Mouse (Mus musculus) kidney, postnatal 0 days (tissue): ENCODE results near the gene Krt25. TPM values are rescaled to one million over a fixed set of nuclear protein-coding genes. Genes with fewer than 3 reads are reported as not detected.

Experiments used
- ATAC-seq: fragments of 200-750 bp; cut with Nextera tagmentation; replicated peaks from 2 replicates; pipeline ENCODE4 v1.8.0; 2017; ENCODE audit warnings: low read depth, moderate number of reproducible peaks, moderate TSS enrichment, moderate library complexity; ENCODE audit not compliant: low FRiP score
- DNase-seq: peaks from one replicate; pipeline ENCODE4 v3.0.0-alpha.2; 2016; ENCODE audit warnings: low spot score
- H3K27ac ChIP-seq: fragments of 300-500 bp; sonication (generic); 2 replicates; pipeline ENCODE4 v1.5.1; 2014; ENCODE audit warnings: mild to moderate bottlenecking
- H3K27me3 ChIP-seq: fragments of 300-500 bp; sonication (generic); 2 replicates; pipeline ENCODE4 v1.6.1; 2014; ENCODE audit warnings: low read length, mixed read lengths; ENCODE audit not compliant: insufficient read depth
- H3K36me3 ChIP-seq: fragments of 300-500 bp; sonication (generic); 2 replicates; pipeline ENCODE4 v1.6.1; 2014; ENCODE audit warnings: low read length, mixed read lengths; ENCODE audit not compliant: insufficient read depth
- H3K4me1 ChIP-seq: fragments of 300-500 bp; sonication (generic); replicated peaks from 2 replicates; pipeline ENCODE4 v1.6.1; 2014; ENCODE audit warnings: antibody characterized with exemption, low read length, mixed read lengths; ENCODE audit not compliant: insufficient read depth
- H3K4me2 ChIP-seq: fragments of 300-500 bp; sonication (generic); 2 replicates; pipeline ENCODE4 v1.6.1; 2014; ENCODE audit warnings: mild to moderate bottlenecking, low read length, moderate library complexity, mixed read lengths
- H3K4me3 ChIP-seq: fragments of 300-500 bp; sonication (generic); replicated peaks from 2 replicates; pipeline ENCODE4 v1.5.1; 2014; ENCODE audit warnings: low read depth, low read length
- H3K9ac ChIP-seq: fragments of 300-500 bp; sonication (generic); 2 replicates; pipeline ENCODE4 v1.6.1; 2014; ENCODE audit warnings: low read depth, low read length
- H3K9me3 ChIP-seq: fragments of 300-500 bp; sonication (generic); replicated peaks from 2 replicates; pipeline ENCODE4 v1.6.1; 2016; ENCODE audit warnings: low read length, inconsistent platforms, mixed read lengths
- CTCF ChIP-seq: IDR thresholded peaks from 2 replicates; pipeline ENCODE4 v1.5.1; 2016; ENCODE audit warnings: antibody characterized with exemption, low read depth, mild to moderate bottlenecking, moderate library complexity
- WGBS: fragments of 180-500 bp; shearing (Covaris S2); extraction: QIAGEN DNeasy Blood & Tissue Kit; methylation state at CpG from one replicate; pipeline ENCODE4 v1.1.7; 2014; 5-methylcytosine and 5-hydroxymethylcytosine counted together
- polyA plus RNA-seq: library from polyadenylated mRNA; unstranded; fragments of >200 nt; fragmentation: Nextera tagmentation; extraction: Ambion mirVana; gene quantifications from 2 replicates; pipeline ENCODE4 v1.2.1, GENCODE M21; 2015

Krt25 gene
- polyA plus RNA-seq, 1 experiment from 2014 or later, result 0.08 TPM

DNA sequence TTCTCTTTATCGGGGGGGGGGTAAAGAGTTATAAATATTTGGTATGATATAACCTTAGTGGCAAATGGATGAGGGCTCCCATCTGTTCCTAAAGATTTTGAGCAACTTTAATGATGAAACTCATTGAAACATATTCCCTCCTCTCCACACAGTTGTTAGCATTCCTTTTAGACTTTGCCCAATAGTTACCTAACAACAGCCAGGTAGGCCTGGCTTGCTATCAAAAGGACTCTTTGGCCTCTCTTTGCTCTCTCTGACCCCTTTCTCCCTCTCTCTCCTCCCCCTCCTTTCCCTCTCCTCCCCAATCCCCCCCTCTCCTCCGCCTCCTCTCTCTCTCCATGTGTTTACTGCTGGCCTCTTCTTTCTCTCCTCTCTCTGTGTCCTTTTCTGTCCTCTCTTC, 8.2 kb downstream of the Krt25 start:
- H3K9me3 ChIP-seq, result no peaks in the 10 kb centered on the region
- no peak overlapping the region for H3K4me2 ChIP-seq
- H3K4me3 ChIP-seq, result no peak overlapping the region
- WGBS, result 79% methylated on average over 2 of the region's 2 CpGs
- H3K27ac ChIP-seq, result no peak overlapping the region
- H3K4me1 ChIP-seq, result no peaks in the 10 kb centered on the region
- no peaks in the 10 kb centered on the region for H3K36me3 ChIP-seq
- TF ChIP-seq CTCF, result no peak
- no peak overlapping the region for H3K9ac ChIP-seq
- ATAC-seq, result no peak
- no peak for DNase-seq
- no peaks in the 10 kb centered on the region for H3K27me3 ChIP-seq

DNA sequence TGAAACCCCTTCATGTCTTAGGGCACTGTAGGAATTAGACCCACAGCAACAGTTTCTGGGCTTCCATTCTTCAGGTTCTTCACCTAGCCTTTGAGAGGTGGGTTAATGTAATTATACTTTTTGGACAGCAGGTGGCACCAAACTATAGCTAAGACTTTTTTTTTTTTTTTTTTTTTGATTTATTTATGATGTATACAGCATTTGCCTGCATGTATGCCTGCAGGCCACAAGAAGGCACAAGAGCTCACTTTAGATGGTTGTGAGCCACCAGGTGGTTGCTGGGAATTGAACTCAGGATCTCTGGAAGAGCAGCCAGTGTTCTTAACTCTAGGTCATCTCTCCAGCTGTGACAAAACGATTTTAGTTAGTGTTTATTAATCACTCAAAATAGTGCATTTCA, 11.9 kb downstream of the Krt25 start:
- Histone ChIP-seq H3K27me3 (no peaks in the 10 kb centered on the region), H3K9me3 (no peaks in the 10 kb centered on the region), H3K4me1 (no peaks in the 10 kb centered on the region), H3K27ac (no peak overlapping the region), H3K4me3 (no peak overlapping the region), H3K9ac (no peak overlapping the region), H3K36me3 (no peaks in the 10 kb centered on the region), H3K4me2 (no peak overlapping the region)
- 82% methylated on average over 1 of the region's 1 CpGs for WGBS
- TF ChIP-seq CTCF, result peak; percentile 67
- DNase-seq, result peak; percentile 66
- no peak for ATAC-seq

DNA sequence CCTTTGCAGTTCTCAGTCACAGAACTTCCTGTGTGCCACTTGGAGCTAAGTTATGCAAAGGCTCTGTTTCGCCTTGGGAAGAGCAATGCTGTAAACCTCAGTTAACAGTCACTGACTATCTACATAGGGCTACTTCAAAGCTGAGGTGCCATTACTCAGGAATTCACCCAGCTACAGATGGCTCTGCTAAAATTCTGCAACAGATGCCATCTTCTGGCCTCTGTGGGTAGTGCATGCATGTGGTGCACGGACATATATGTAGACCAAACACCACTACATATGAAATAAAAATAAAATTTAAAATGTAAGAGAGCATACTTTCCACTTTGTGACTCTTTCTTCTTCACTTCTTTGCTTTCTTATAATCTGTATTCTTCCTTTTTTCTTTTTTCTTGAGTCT, 15.2 kb downstream of the Krt25 start:
- Histone ChIP-seq H3K27ac (no peak overlapping the region), H3K36me3 (no peaks in the 10 kb centered on the region), H3K27me3 (no peaks in the 10 kb centered on the region), H3K4me1 (no peaks in the 10 kb centered on the region), H3K4me2 (no peak overlapping the region), H3K9me3 (no peaks in the 10 kb centered on the region), H3K4me3 (no peak overlapping the region), H3K9ac (no peak overlapping the region)
- DNase-seq (peak; percentile 67), ATAC-seq (no peak)
- WGBS, result 13% methylated on average over 2 of the region's 2 CpGs
- peak; percentile 76 for TF ChIP-seq CTCF

DNA sequence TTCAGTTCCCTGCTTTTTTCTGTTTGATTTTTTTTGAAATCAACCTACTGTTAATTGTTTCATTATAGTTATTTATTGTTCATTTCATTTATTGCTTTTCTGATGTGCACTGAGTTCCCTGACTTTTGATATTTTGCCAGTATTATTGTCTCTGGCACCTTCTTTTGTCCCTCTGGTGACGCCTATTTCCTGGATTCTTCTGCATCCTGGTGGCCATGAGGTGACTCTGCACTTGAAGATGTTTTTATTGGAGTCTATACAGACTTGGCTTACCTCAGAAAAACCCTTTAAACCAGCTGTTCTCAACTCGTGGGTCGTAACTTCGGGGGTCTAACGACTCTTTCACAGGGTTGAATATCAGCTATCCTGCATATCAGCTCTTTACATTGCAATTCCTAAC, 27.7 kb downstream of the Krt25 start:
- H3K4me2 ChIP-seq, result no peak overlapping the region
- H3K9ac ChIP-seq, result no peak overlapping the region
- H3K9me3 ChIP-seq, result no peaks in the 10 kb centered on the region
- no peak overlapping the region for H3K4me3 ChIP-seq
- peak; percentile 48 for DNase-seq
- no peaks in the 10 kb centered on the region for H3K27me3 ChIP-seq
- no peaks in the 10 kb centered on the region for H3K36me3 ChIP-seq
- peak; percentile 59; the same call in 1 of the 2 replicates for TF ChIP-seq CTCF
- H3K4me1 ChIP-seq, result no peaks in the 10 kb centered on the region
- WGBS, result 31% methylated on average over 5 of the region's 5 CpGs
- no peak for ATAC-seq
- H3K27ac ChIP-seq, result no peak overlapping the region

DNA sequence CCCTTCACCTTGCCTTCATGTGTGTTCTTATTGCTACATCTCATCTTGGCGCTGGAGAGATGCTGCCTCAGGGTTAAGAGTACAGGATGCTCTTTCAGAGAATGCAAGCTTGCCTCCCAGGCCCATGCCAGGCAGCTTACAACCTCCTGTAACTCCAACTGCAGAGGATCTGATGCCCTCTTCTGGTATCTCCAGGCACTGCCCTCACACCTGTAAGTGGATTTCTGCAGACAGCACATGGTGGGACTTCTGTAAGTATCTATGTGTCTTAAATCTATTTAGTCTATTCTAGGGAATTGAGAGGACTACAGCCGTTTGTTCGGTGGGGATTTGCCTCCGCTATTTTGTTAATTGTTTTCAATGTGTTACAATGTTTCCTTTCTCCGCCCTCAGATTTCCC, 29.9 kb downstream of the Krt25 start:
- DNase-seq, result peak; percentile 57
- TF ChIP-seq CTCF, result peak; percentile 75

DNA sequence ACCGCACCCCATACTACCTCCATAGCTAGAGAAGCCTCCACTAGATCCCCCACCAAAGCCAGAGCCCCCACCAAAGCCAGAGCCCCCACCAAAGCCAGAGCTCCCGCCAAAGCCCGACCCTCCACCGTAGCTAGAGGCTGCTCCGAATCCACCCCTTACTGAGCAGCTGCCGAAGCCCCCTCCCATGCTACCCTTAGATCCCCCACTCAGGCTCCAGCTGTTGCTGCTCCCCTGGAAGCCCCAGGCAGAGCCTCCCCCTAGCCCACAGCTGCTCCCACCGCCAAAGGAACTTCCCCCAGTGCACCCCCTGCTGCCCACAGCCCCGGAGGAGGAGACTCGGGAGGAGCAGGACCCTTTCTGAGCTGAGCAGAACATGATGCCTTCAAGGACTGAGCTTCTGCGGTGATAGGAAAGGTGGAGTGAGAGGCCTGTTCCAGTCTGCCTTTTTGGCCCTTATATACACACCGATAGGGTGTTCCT, 37.9 kb downstream of the Krt25 start, which contains the start of gene Krt24:
Krt24 (minus strand) TSS at position 430 of the 480 bp plus-strand sequence.
- Histone ChIP-seq H3K4me2 (no peak within 1 kb of the TSS), H3K9ac (no peak within 1 kb of the TSS), H3K4me1 (no peaks in the 10 kb centered on the region), H3K36me3 (no peaks in the 10 kb centered on the region), H3K27ac (no peak within 1 kb of the TSS), H3K27me3 (no peaks in the 10 kb centered on the region), H3K4me3 (no peak within 1 kb of the TSS), H3K9me3 (no peaks in the 10 kb centered on the region)
- ATAC-seq, result no peak
- 46% methylated on average over 11 of the region's 11 CpGs for WGBS
- DNase-seq, result no peak
- no peak for TF ChIP-seq CTCF

More for the DNA sequence above, 29.9 kb downstream of the Krt25 start:
- H3K27ac ChIP-seq, result no peak overlapping the region
- no peaks in the 10 kb centered on the region for H3K9me3 ChIP-seq
- no peak overlapping the region for H3K9ac ChIP-seq
- 60% methylated on average over 5 of the region's 5 CpGs for WGBS
- no peaks in the 10 kb centered on the region for H3K27me3 ChIP-seq
- no peak overlapping the region for H3K4me2 ChIP-seq
- H3K36me3 ChIP-seq, result no peaks in the 10 kb centered on the region
- ATAC-seq, result no peak
- no peaks in the 10 kb centered on the region for H3K4me1 ChIP-seq
- no peak overlapping the region for H3K4me3 ChIP-seq

DNA sequence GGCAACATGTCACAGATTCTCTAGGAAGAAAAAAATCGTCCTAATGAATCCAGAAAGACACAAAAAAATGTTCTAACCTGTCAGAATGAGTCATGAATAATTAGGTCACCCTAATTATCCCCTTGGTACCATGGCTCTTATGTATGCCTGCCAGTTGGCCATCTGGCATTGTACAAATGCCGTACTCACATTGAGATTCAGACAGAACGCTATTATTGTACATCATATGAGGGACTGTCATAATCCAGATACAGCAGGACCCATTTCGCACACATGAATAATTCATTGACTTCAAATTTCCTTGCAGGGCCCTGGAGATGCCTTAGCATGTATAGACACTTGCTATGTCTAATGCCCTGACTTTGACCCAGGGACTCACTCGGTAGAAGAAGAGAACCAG, 38.7 kb downstream of the Krt25 start:
- no peak overlapping the region for H3K4me2 ChIP-seq
- DNase-seq (no peak), ATAC-seq (no peak)
- 84% methylated on average over 5 of the region's 5 CpGs for WGBS
- no peaks in the 10 kb centered on the region for H3K27me3 ChIP-seq
- no peak for TF ChIP-seq CTCF
- no peaks in the 10 kb centered on the region for H3K4me1 ChIP-seq
- H3K36me3 ChIP-seq, result no peaks in the 10 kb centered on the region
- no peak overlapping the region for H3K4me3 ChIP-seq
- no peak overlapping the region for H3K27ac ChIP-seq
- no peaks in the 10 kb centered on the region for H3K9me3 ChIP-seq
- H3K9ac ChIP-seq, result no peak overlapping the region
